Mouse (Mus musculus) embryonic fibroblast, embryonic 13.5 days (primary cell): ENCODE data around the gene Engase.

Experiments used
- CTCF ChIP-seq: IDR thresholded peaks from 2 replicates; pipeline ENCODE4 v1.5.1; 2011; ENCODE audit warnings: mild to moderate bottlenecking, control low read depth, low read length, moderate library complexity, borderline replicate concordance; ENCODE audit not compliant: insufficient read depth
- POLR2A ChIP-seq: IDR thresholded peaks from 2 replicates; pipeline ENCODE4 v1.6.1; 2011; ENCODE audit warnings: low read depth, mild to moderate bottlenecking, control low read depth, low read length, moderate library complexity

DNA sequence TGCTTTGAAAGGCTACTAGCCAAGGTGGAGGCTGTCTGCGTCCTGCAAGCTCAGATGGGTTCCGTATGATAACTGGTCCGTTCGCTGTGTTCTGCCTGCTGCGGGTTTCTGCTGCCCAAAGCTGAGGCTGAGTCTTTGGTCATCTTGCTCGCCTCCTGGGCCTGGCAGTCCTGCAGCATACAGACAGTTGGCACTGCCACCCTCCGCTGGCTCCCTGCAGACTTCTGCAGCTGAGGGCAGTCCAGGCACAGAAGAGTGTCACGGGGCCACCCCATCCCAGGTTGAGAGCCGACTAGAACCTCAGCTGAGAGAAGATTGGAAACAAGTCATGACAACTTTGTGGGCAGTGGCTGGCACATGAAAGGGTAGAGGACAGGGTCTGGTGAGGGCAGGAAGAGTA is 52.1 kb downstream of the Engase start:
- TF ChIP-seq CTCF (no peak), POLR2A (no peak)
